In the genomic region with DNA sequence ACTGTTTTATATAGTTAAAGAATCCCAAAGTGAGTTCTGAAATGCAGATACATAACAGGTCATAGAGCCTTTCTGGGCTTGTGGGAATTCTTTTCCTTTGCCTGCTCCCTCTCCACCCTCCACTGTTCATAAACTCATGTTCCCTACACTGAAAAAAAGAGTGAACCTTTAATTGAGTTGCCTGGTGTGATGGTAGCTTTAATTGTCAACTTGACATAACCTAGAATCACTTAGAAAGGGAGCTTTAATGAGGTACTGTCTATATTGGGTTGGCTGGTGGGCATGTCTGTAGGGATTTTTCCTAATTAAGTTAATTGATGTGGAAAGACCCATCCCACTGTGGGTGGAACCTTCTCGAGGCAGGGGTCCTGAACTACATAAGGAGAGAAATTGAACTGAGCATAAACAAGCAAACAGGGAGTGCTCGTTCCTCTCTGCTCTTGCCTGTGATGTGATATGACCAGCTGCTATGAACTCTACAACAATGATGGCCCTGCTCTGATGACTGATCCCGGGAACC, we compare ENCODE assay signal across 22 mouse cellular contexts.
DNase-seq lines count a peak whose midpoint lies in the region; ATAC-seq and TF ChIP-seq lines count a peak whose summit lies in the region.
"Had no signal": no experiment of that assay in that cellular context is flagged by ENCODE, and none has a peak within 500 bp of the region (broad histone marks: within the 10 kb centered on the region; RNA-seq: fewer than 3 reads in every experiment).

No protein-coding gene starts in this region.

- no peaks in the 10 kb centered on the region for H3K4me1 ChIP-seq in forebrain, embryonic 11.5 days (replicated peaks; ENCODE audit: control insufficient read depth, insufficient read depth, low read length)
- H3K4me1 ChIP-seq in forebrain, embryonic 16.5 days (replicated peaks; ENCODE audit: control insufficient read depth, insufficient read depth, low read length): no peaks in the 10 kb centered on the region
- no peaks in the 10 kb centered on the region for H3K4me1 ChIP-seq in hindbrain, embryonic 16.5 days (ENCODE audit: control insufficient read depth, insufficient read depth, low read depth, low read length)
- H3K4me1 ChIP-seq in hindbrain, postnatal 0 days (ENCODE audit: insufficient read depth, low read length): no peaks in the 10 kb centered on the region
- H3K4me1 ChIP-seq: heart, embryonic 10.5 days; heart, embryonic 13.5 days had no signal

- H3K4me2 ChIP-seq in forebrain, embryonic 11.5 days (ENCODE audit: low read depth, low read length, severe bottlenecking): no peak overlapping the region
- no peak overlapping the region for H3K4me2 ChIP-seq in forebrain, embryonic 16.5 days (ENCODE audit: low read length)
- no peak overlapping the region for H3K4me2 ChIP-seq in hindbrain, embryonic 16.5 days (ENCODE audit: low read length)
- H3K4me2 ChIP-seq in hindbrain, postnatal 0 days (ENCODE audit: low read depth, low read length): no peak overlapping the region
- H3K4me2 ChIP-seq: heart, embryonic 13.5 days; hindbrain, embryonic 14.5 days had no signal

- TF ChIP-seq CTCF in hindbrain, postnatal 0 days (IDR thresholded peaks at IDR 0.05; ENCODE audit: low read depth): no peak
- TF ChIP-seq CTCF in brain, embryonic 14.5 days (IDR thresholded peaks at IDR 0.05; ENCODE audit: borderline replicate concordance, extremely low read depth, insufficient read depth, insufficient read length): no peak

- no peak for TF ChIP-seq POLR2A in brain, embryonic 14.5 days (IDR thresholded peaks at IDR 0.05; ENCODE audit: borderline replicate concordance, extremely low read depth, insufficient read depth, insufficient read length, poor library complexity, severe bottlenecking)

- H3K4me3 ChIP-seq in forebrain, embryonic 11.5 days (ENCODE audit: low read depth, low read length): no peak overlapping the region
- no peak overlapping the region for H3K4me3 ChIP-seq in forebrain, embryonic 16.5 days (replicated peaks; ENCODE audit: low read length)
- H3K4me3 ChIP-seq in hindbrain, embryonic 16.5 days (ENCODE audit: low read length): no peak overlapping the region
- no peak overlapping the region for H3K4me3 ChIP-seq in hindbrain, postnatal 0 days (ENCODE audit: low read length)
- H3K4me3 ChIP-seq: heart, adult 2 months; heart, embryonic 10.5 days; heart, embryonic 13.5 days had no signal

- 57% methylated on average over 3 of the region's 3 CpGs for WGBS in forebrain, embryonic 11.5 days
- WGBS in forebrain, embryonic 16.5 days: 25% methylated on average over 3 of the region's 3 CpGs
- WGBS in hindbrain, embryonic 16.5 days: 67% methylated on average over 3 of the region's 3 CpGs
- WGBS in hindbrain, postnatal 0 days: 60% methylated on average over 3 of the region's 3 CpGs

- ATAC-seq in forebrain, embryonic 11.5 days (replicated peaks; ENCODE audit: low FRiP score): peak; percentile 68
- ATAC-seq in forebrain, embryonic 16.5 days: no peak
- ATAC-seq in hindbrain, embryonic 16.5 days: 0 out of 2 replicates have a peak, but pooled peaks have one; percentile 50
- ATAC-seq in hindbrain, postnatal 0 days: no peak
- ATAC-seq: activated CD4-positive, CD25-positive, alpha-beta regulatory T cell, adult 4 months; forebrain, embryonic 14.5 days had no signal

- no peaks in the 10 kb centered on the region for H3K36me3 ChIP-seq in forebrain, embryonic 11.5 days (ENCODE audit: control insufficient read depth, insufficient read depth, low read length)
- no peaks in the 10 kb centered on the region for H3K36me3 ChIP-seq in forebrain, embryonic 16.5 days (ENCODE audit: control insufficient read depth, insufficient read depth)
- H3K36me3 ChIP-seq in hindbrain, embryonic 16.5 days (ENCODE audit: control insufficient read depth, insufficient read depth, low read length): no peaks in the 10 kb centered on the region
- no peaks in the 10 kb centered on the region for H3K36me3 ChIP-seq in hindbrain, postnatal 0 days (ENCODE audit: insufficient read depth, low read length)
- H3K36me3 ChIP-seq: heart, embryonic 10.5 days; heart, embryonic 13.5 days had no signal

- no peaks in the 10 kb centered on the region for H3K9me3 ChIP-seq in forebrain, embryonic 11.5 days (ENCODE audit: control insufficient read depth, low read length)
- H3K9me3 ChIP-seq in forebrain, embryonic 16.5 days (ENCODE audit: control insufficient read depth, low read length): no peaks in the 10 kb centered on the region
- no peaks in the 10 kb centered on the region for H3K9me3 ChIP-seq in hindbrain, embryonic 16.5 days (ENCODE audit: control insufficient read depth, low read length)
- H3K9me3 ChIP-seq in hindbrain, postnatal 0 days (ENCODE audit: low read length): no peaks in the 10 kb centered on the region
- H3K9me3 ChIP-seq: heart, embryonic 10.5 days; heart, embryonic 13.5 days had no signal

- DNase-seq in forebrain, embryonic 11.5 days (ENCODE audit: low spot score): no peak
- DNase-seq in hindbrain, postnatal 0 days (ENCODE audit: low spot score): no peak
- peak; percentile 19 for DNase-seq in brain, embryonic 14.5 days (ENCODE audit: low read depth)
- peak; percentile 23 for DNase-seq in retina, postnatal 1 day
- no peak for DNase-seq in left cerebral cortex, postnatal 10 days (ENCODE audit: extremely low spot score in 1 of 2, low spot score in 2 of 2)
- DNase-seq: adrenal gland, adult 8-10 months; adrenal gland, postnatal 25 days; cerebellum, adult 18-20 months; cerebellum, adult 9-10 months; cerebellum, postnatal 14 days; gastrocnemius, postnatal 10 days; gastrocnemius, postnatal 36 days; heart, adult 2 months; heart, postnatal 14 days; heart, postnatal 4 days had no signal

- H3K27ac ChIP-seq in forebrain, embryonic 11.5 days (ENCODE audit: low read depth, low read length): no peak overlapping the region
- no peak overlapping the region for H3K27ac ChIP-seq in forebrain, embryonic 16.5 days (ENCODE audit: low read length)
- no peak overlapping the region for H3K27ac ChIP-seq in hindbrain, embryonic 16.5 days (ENCODE audit: low read depth, low read length)
- H3K27ac ChIP-seq in hindbrain, postnatal 0 days: no peak overlapping the region
- H3K27ac ChIP-seq: heart, adult 2 months; heart, embryonic 10.5 days; heart, embryonic 13.5 days; hindbrain, embryonic 14.5 days had no signal

- no peak overlapping the region for H3K9ac ChIP-seq in forebrain, embryonic 11.5 days (ENCODE audit: low read length)
- H3K9ac ChIP-seq in forebrain, embryonic 16.5 days (replicated peaks; ENCODE audit: low read depth, low read length): no peak overlapping the region
- no peak overlapping the region for H3K9ac ChIP-seq in hindbrain, embryonic 16.5 days (ENCODE audit: low read depth, low read length)
- no peak overlapping the region for H3K9ac ChIP-seq in hindbrain, postnatal 0 days (replicated peaks; ENCODE audit: low read length)
- H3K9ac ChIP-seq: heart, embryonic 13.5 days; hindbrain, embryonic 14.5 days had no signal

- intact Hi-C loops in left cerebral cortex, postnatal 10 days (cut with DNase I): no loop called here

- no peaks in the 10 kb centered on the region for H3K27me3 ChIP-seq in forebrain, embryonic 11.5 days (ENCODE audit: control insufficient read depth, insufficient read depth, low read length)
- H3K27me3 ChIP-seq in forebrain, embryonic 16.5 days (replicated peaks; ENCODE audit: control insufficient read depth, insufficient read depth, low read length): no peaks in the 10 kb centered on the region
- H3K27me3 ChIP-seq in hindbrain, embryonic 16.5 days (replicated peaks; ENCODE audit: control insufficient read depth, insufficient read depth, low read length): no peaks in the 10 kb centered on the region
- no peaks in the 10 kb centered on the region for H3K27me3 ChIP-seq in hindbrain, postnatal 0 days (ENCODE audit: insufficient read depth, low read length)
- H3K27me3 ChIP-seq: heart, embryonic 13.5 days had no signal

Comparison
In these comparisons a context has a peak if more than half of its experiments do, and no peak if none do; other contexts are left out.
1. ATAC-seq: peak in forebrain, embryonic 11.5 days (single experiment) and hindbrain, embryonic 16.5 days (single experiment); none in forebrain, embryonic 16.5 days (single experiment) and hindbrain, postnatal 0 days (single experiment).
2. DNase-seq: peak in brain, embryonic 14.5 days (single experiment) and retina, postnatal 1 day (single experiment); none in forebrain, embryonic 11.5 days (single experiment), hindbrain, postnatal 0 days (single experiment) and left cerebral cortex, postnatal 10 days (0 of 2).